Mouse (Mus musculus) thymus, postnatal 36 days (tissue): ENCODE measurements at regions not wholly inside any gene's neighbourhood (a gene's known extent, or its start where the extent isn't known, plus 50 kb on each side); places are given as distances from the start of the nearest gene placed in this dataset.

ENCODE experiments used
- DNase-seq, 2 experiments: peaks; one replicate each; pipeline ENCODE4 v3.0.0; 2022; ENCODE audit warnings: mixed read lengths in 2 of 2

GRCm38 (mm10) chr11:94882687-94883383, 53.2 kb upstream of the Col1a1 start:
- no peak for DNase-seq

GRCm38 (mm10) chr11:94881982-94882686, 53.9 kb upstream of the Col1a1 start:
- no peak for DNase-seq

- DNase-seq, result no peak
Observed at GRCm38 (mm10) chr11:94880896-94881840, 54.9 kb upstream of the Col1a1 start.

GRCm38 (mm10) chr11:94876707-94877106, 59.3 kb upstream of the Col1a1 start:
- no peak for DNase-seq

- no peak for DNase-seq
Observed at GRCm38 (mm10) chr11:94875026-94875425, 61.0 kb upstream of the Col1a1 start.

- no peak for DNase-seq
Observed at GRCm38 (mm10) chr11:94874155-94874561, 61.9 kb upstream of the Col1a1 start.

- DNase-seq, result no peak
Observed at GRCm38 (mm10) chr11:94873693-94874092, 62.3 kb upstream of the Col1a1 start.

GRCm38 (mm10) chr11:94872921-94873320, 63.1 kb upstream of the Col1a1 start:
- no peak for DNase-seq

- peak; percentile 40 to 49 for DNase-seq
Observed at GRCm38 (mm10) chr11:94870341-94870740, 65.7 kb upstream of the Col1a1 start.

GRCm38 (mm10) chr11:94869866-94870265, 66.2 kb upstream of the Col1a1 start:
- peak in 1 of 2 experiments; percentile 9 for DNase-seq

GRCm38 (mm10) chr11:94866176-94866967, 69.7 kb upstream of the Col1a1 start:
- DNase-seq, result peak; percentile 51 to 63

GRCm38 (mm10) chr11:94850129-94850528, 67.6 kb upstream of the Tmem92 start:
- no peak for DNase-seq

- no peak for DNase-seq
Observed at GRCm38 (mm10) chr11:94839133-94839532, 56.6 kb upstream of the Tmem92 start.

- DNase-seq, result no peak
Observed at GRCm38 (mm10) chr11:94838140-94838539, 55.6 kb upstream of the Tmem92 start.

GRCm38 (mm10) chr11:94836347-94836746, 53.8 kb upstream of the Tmem92 start:
- no peak for DNase-seq

- DNase-seq, result peak; percentile 51 to 60
Observed at GRCm38 (mm10) chr11:94832246-94832985, 49.9 kb upstream of the Tmem92 start.
